Mouse (Mus musculus): Measurements from ENCODE around the gene Slc22a4.

- TF ChIP-seq EP300 (IDR thresholded peaks at IDR 0.05; ENCODE audit: low read depth): no peak
- TF ChIP-seq CTCF (IDR thresholded peaks at IDR 0.05; ENCODE audit: low read depth): no peak
Observed at GRCm38 (mm10) chr11:54058643-54059042, 30.8 kb upstream of the Slc22a4 start.

Measured in heart, postnatal 0 days (tissue).